Mouse (Mus musculus) kidney, adult 2 months (tissue): ENCODE data around the gene Abcc6.

ENCODE experiments used
- CTCF ChIP-seq: fragments of 200-500 bp; conservative IDR thresholded peaks from 2 replicates; pipeline ENCODE4 v1.5.1; 2011; ENCODE audit warnings: low read depth, mild to moderate bottlenecking, control low read depth, low read length, moderate library complexity, mixed read lengths; ENCODE audit not compliant: insufficient read depth, insufficient read length
- POLR2A ChIP-seq: fragments of 200-500 bp; IDR thresholded peaks from one replicate; pipeline ENCODE4 v1.6.1; 2011; ENCODE audit warnings: low read depth, low read length, control low read depth

- TF ChIP-seq CTCF (no peak), POLR2A (no peak)
Observed at GRCm38 (mm10) chr7:45974103-45974502, 56.0 kb downstream of the Abcc6 start.
